Mouse (Mus musculus): ENCODE measurements around the gene Epha4. TPM values are rescaled to one million over a fixed set of nuclear protein-coding genes. Genes with fewer than 3 reads are reported as not detected.

Epha4 gene
- 28.8 and 30.4 TPM in 2 replicates for polyA plus RNA-seq (2014; fragmentation: Nextera tagmentation; extraction: Ambion mirVana)

- peak within 1 kb of the TSS; percentile 73 for H3K4me3 ChIP-seq (ENCODE audit: low read depth, low read length)
- H3K9me3 ChIP-seq (replicated peaks; ENCODE audit: control insufficient read depth, low read length) = no peaks in the 10 kb centered on the region
- H3K36me3 ChIP-seq (replicated peaks; ENCODE audit: control insufficient read depth, insufficient read depth, low read depth, low read length) = no peaks in the 10 kb centered on the region
- H3K9ac ChIP-seq (replicated peaks; ENCODE audit: low read length) = peak within 1 kb of the TSS; percentile 81
- WGBS = under 1% methylated on average over 35 of the region's 40 CpGs
- ATAC-seq (replicated peaks; ENCODE audit: insufficient number of reproducible peaks, low FRiP score, low TSS enrichment, low read depth) (peak; percentile 92), DNase-seq (ENCODE audit: low spot score) (peak; percentile 93)
- peaks cover 3% of the 10 kb centered on the region; the same call in 1 of the 2 replicates for H3K4me1 ChIP-seq (ENCODE audit: control insufficient read depth, insufficient read depth, low read length)
- H3K27me3 ChIP-seq (ENCODE audit: control insufficient read depth, insufficient read depth, low read length) = no peaks in the 10 kb centered on the region
- peak within 1 kb of the TSS; percentile 73 for H3K27ac ChIP-seq (replicated peaks; ENCODE audit: low read depth, low read length)
- peak within 1 kb of the TSS; percentile 95 for H3K4me2 ChIP-seq (ENCODE audit: low read depth, low read length)
These were observed at the start of gene Epha4 for GRCm38 (mm10) chr1:77514963-77515650. TSS of gene Epha4 (minus strand) at chr1:77515088.

- H3K27ac ChIP-seq (replicated peaks; ENCODE audit: low read depth, low read length) = no peak overlapping the region
- no peaks in the 10 kb centered on the region for H3K36me3 ChIP-seq (replicated peaks; ENCODE audit: control insufficient read depth, insufficient read depth, low read depth, low read length)
- ATAC-seq (replicated peaks; ENCODE audit: insufficient number of reproducible peaks, low FRiP score, low TSS enrichment, low read depth) (no peak), DNase-seq (ENCODE audit: low spot score) (no peak)
- H3K27me3 ChIP-seq (ENCODE audit: control insufficient read depth, insufficient read depth, low read length) = no peaks in the 10 kb centered on the region
- H3K9me3 ChIP-seq (replicated peaks; ENCODE audit: control insufficient read depth, low read length) = no peaks in the 10 kb centered on the region
- no peak overlapping the region for H3K4me3 ChIP-seq (ENCODE audit: low read depth, low read length)
- no peak overlapping the region for H3K4me2 ChIP-seq (ENCODE audit: low read depth, low read length)
- no peak overlapping the region for H3K9ac ChIP-seq (replicated peaks; ENCODE audit: low read length)
- WGBS = 67% methylated on average over 3 of the region's 3 CpGs
- no peaks in the 10 kb centered on the region for H3K4me1 ChIP-seq (ENCODE audit: control insufficient read depth, insufficient read depth, low read length)
These were observed 41.3 kb upstream of the Epha4 start for GRCm38 (mm10) chr1:77556199-77556598.

GRCm38 (mm10) chr1:77551927-77552326 is 37.0 kb upstream of the Epha4 start:
- H3K36me3 ChIP-seq (replicated peaks; ENCODE audit: control insufficient read depth, insufficient read depth, low read depth, low read length) = no peaks in the 10 kb centered on the region
- WGBS = 86% methylated on average over 7 of the region's 7 CpGs
- H3K27me3 ChIP-seq (ENCODE audit: control insufficient read depth, insufficient read depth, low read length) = no peaks in the 10 kb centered on the region
- DNase-seq (ENCODE audit: low spot score) (no peak), ATAC-seq (replicated peaks; ENCODE audit: insufficient number of reproducible peaks, low FRiP score, low TSS enrichment, low read depth) (no peak)
- no peak overlapping the region for H3K9ac ChIP-seq (replicated peaks; ENCODE audit: low read length)
- no peak overlapping the region for H3K27ac ChIP-seq (replicated peaks; ENCODE audit: low read depth, low read length)
- H3K4me2 ChIP-seq (ENCODE audit: low read depth, low read length) = no peak overlapping the region
- H3K9me3 ChIP-seq (replicated peaks; ENCODE audit: control insufficient read depth, low read length) = no peaks in the 10 kb centered on the region
- no peak overlapping the region for H3K4me3 ChIP-seq (ENCODE audit: low read depth, low read length)
- no peaks in the 10 kb centered on the region for H3K4me1 ChIP-seq (ENCODE audit: control insufficient read depth, insufficient read depth, low read length)

GRCm38 (mm10) chr1:77545722-77546121 is 30.8 kb upstream of the Epha4 start:
- Histone ChIP-seq H3K27me3 (ENCODE audit: control insufficient read depth, insufficient read depth, low read length) (no peaks in the 10 kb centered on the region), H3K9me3 (replicated peaks; ENCODE audit: control insufficient read depth, low read length) (no peaks in the 10 kb centered on the region), H3K9ac (replicated peaks; ENCODE audit: low read length) (no peak overlapping the region), H3K4me1 (ENCODE audit: control insufficient read depth, insufficient read depth, low read length) (no peaks in the 10 kb centered on the region), H3K36me3 (replicated peaks; ENCODE audit: control insufficient read depth, insufficient read depth, low read depth, low read length) (no peaks in the 10 kb centered on the region), H3K4me3 (ENCODE audit: low read depth, low read length) (no peak overlapping the region), H3K4me2 (ENCODE audit: low read depth, low read length) (no peak overlapping the region), H3K27ac (replicated peaks; ENCODE audit: low read depth, low read length) (no peak overlapping the region)
- 59% methylated on average over 6 of the region's 6 CpGs for WGBS
- ATAC-seq (replicated peaks; ENCODE audit: insufficient number of reproducible peaks, low FRiP score, low TSS enrichment, low read depth) (no peak), DNase-seq (ENCODE audit: low spot score) (peak; percentile 54)

GRCm38 (mm10) chr1:77545035-77545434 is 30.1 kb upstream of the Epha4 start:
- Histone ChIP-seq H3K27ac (replicated peaks; ENCODE audit: low read depth, low read length) (no peak overlapping the region), H3K27me3 (ENCODE audit: control insufficient read depth, insufficient read depth, low read length) (no peaks in the 10 kb centered on the region), H3K9ac (replicated peaks; ENCODE audit: low read length) (no peak overlapping the region), H3K4me3 (ENCODE audit: low read depth, low read length) (no peak overlapping the region), H3K9me3 (replicated peaks; ENCODE audit: control insufficient read depth, low read length) (no peaks in the 10 kb centered on the region), H3K4me1 (ENCODE audit: control insufficient read depth, insufficient read depth, low read length) (no peaks in the 10 kb centered on the region), H3K4me2 (ENCODE audit: low read depth, low read length) (no peak overlapping the region), H3K36me3 (replicated peaks; ENCODE audit: control insufficient read depth, insufficient read depth, low read depth, low read length) (no peaks in the 10 kb centered on the region)
- no peak for DNase-seq (ENCODE audit: low spot score)
- 83% methylated on average over 1 of the region's 1 CpGs for WGBS
- ATAC-seq (replicated peaks; ENCODE audit: insufficient number of reproducible peaks, low FRiP score, low TSS enrichment, low read depth) = no peak

GRCm38 (mm10) chr1:77544279-77544678 is 29.4 kb upstream of the Epha4 start:
- Histone ChIP-seq H3K4me3 (ENCODE audit: low read depth, low read length) (no peak overlapping the region), H3K9me3 (replicated peaks; ENCODE audit: control insufficient read depth, low read length) (no peaks in the 10 kb centered on the region), H3K27ac (replicated peaks; ENCODE audit: low read depth, low read length) (no peak overlapping the region), H3K27me3 (ENCODE audit: control insufficient read depth, insufficient read depth, low read length) (no peaks in the 10 kb centered on the region), H3K36me3 (replicated peaks; ENCODE audit: control insufficient read depth, insufficient read depth, low read depth, low read length) (no peaks in the 10 kb centered on the region), H3K9ac (replicated peaks; ENCODE audit: low read length) (no peak overlapping the region), H3K4me1 (ENCODE audit: control insufficient read depth, insufficient read depth, low read length) (no peaks in the 10 kb centered on the region), H3K4me2 (ENCODE audit: low read depth, low read length) (no peak overlapping the region)
- WGBS = 50% methylated on average over 3 of the region's 3 CpGs
- DNase-seq (ENCODE audit: low spot score) (no peak), ATAC-seq (replicated peaks; ENCODE audit: insufficient number of reproducible peaks, low FRiP score, low TSS enrichment, low read depth) (no peak)

GRCm38 (mm10) chr1:77539945-77540344 is 25.1 kb upstream of the Epha4 start:
- Histone ChIP-seq H3K4me1 (ENCODE audit: control insufficient read depth, insufficient read depth, low read length) (no peaks in the 10 kb centered on the region), H3K9ac (replicated peaks; ENCODE audit: low read length) (no peak overlapping the region), H3K9me3 (replicated peaks; ENCODE audit: control insufficient read depth, low read length) (no peaks in the 10 kb centered on the region), H3K27me3 (ENCODE audit: control insufficient read depth, insufficient read depth, low read length) (no peaks in the 10 kb centered on the region), H3K4me2 (ENCODE audit: low read depth, low read length) (no peak overlapping the region), H3K4me3 (ENCODE audit: low read depth, low read length) (no peak overlapping the region), H3K36me3 (replicated peaks; ENCODE audit: control insufficient read depth, insufficient read depth, low read depth, low read length) (no peaks in the 10 kb centered on the region), H3K27ac (replicated peaks; ENCODE audit: low read depth, low read length) (no peak overlapping the region)
- ATAC-seq (replicated peaks; ENCODE audit: insufficient number of reproducible peaks, low FRiP score, low TSS enrichment, low read depth) (no peak), DNase-seq (ENCODE audit: low spot score) (no peak)
- 81% methylated on average over 12 of the region's 12 CpGs for WGBS

GRCm38 (mm10) chr1:77538559-77538958 is 23.7 kb upstream of the Epha4 start:
- Histone ChIP-seq H3K4me1 (ENCODE audit: control insufficient read depth, insufficient read depth, low read length) (no peaks in the 10 kb centered on the region), H3K27ac (replicated peaks; ENCODE audit: low read depth, low read length) (no peak overlapping the region), H3K9ac (replicated peaks; ENCODE audit: low read length) (no peak overlapping the region), H3K4me3 (ENCODE audit: low read depth, low read length) (no peak overlapping the region), H3K27me3 (ENCODE audit: control insufficient read depth, insufficient read depth, low read length) (no peaks in the 10 kb centered on the region), H3K9me3 (replicated peaks; ENCODE audit: control insufficient read depth, low read length) (no peaks in the 10 kb centered on the region), H3K36me3 (replicated peaks; ENCODE audit: control insufficient read depth, insufficient read depth, low read depth, low read length) (no peaks in the 10 kb centered on the region), H3K4me2 (ENCODE audit: low read depth, low read length) (no peak overlapping the region)
- ATAC-seq (replicated peaks; ENCODE audit: insufficient number of reproducible peaks, low FRiP score, low TSS enrichment, low read depth) (no peak), DNase-seq (ENCODE audit: low spot score) (no peak)
- 72% methylated on average over 2 of the region's 2 CpGs for WGBS

All from embryonic facial prominence, embryonic 11.5 days (tissue).